Mouse (Mus musculus): ENCODE results near the gene Plin4.
"Not testable (repeated sequence)": the region's sequence is repeated elsewhere in the genome, so short reads cannot be mapped to it uniquely, and the experiment has no call there.

Plin4 gene

GRCm38 (mm10) chr17:56102927-56103326, 6.7 kb downstream of the Plin4 start:
- DNase-seq (ENCODE audit: low read depth, low spot score), result no peak

- no peak for DNase-seq (ENCODE audit: low read depth, low spot score)
Observed at GRCm38 (mm10) chr17:56102158-56102557, 7.4 kb downstream of the Plin4 start.

GRCm38 (mm10) chr17:56100811-56101210, 8.8 kb downstream of the Plin4 start:
- no peak for DNase-seq (ENCODE audit: low read depth, low spot score)

GRCm38 (mm10) chr17:56098711-56099572, 10.7 kb downstream of the Plin4 start:
- DNase-seq (ENCODE audit: low read depth, low spot score), result no peak

GRCm38 (mm10) chr17:56098180-56098579, 11.4 kb downstream of the Plin4 start:
- no peak for DNase-seq (ENCODE audit: low read depth, low spot score)

GRCm38 (mm10) chr17:56096883-56097282, 12.7 kb downstream of the Plin4 start:
- no peak for DNase-seq (ENCODE audit: low read depth, low spot score)

GRCm38 (mm10) chr17:56092794-56093193, 16.8 kb downstream of the Plin4 start:
- no peak for DNase-seq (ENCODE audit: low read depth, low spot score)

- DNase-seq (ENCODE audit: low read depth, low spot score), result no peak
Observed at GRCm38 (mm10) chr17:56092312-56092711, 17.3 kb downstream of the Plin4 start.

- DNase-seq (ENCODE audit: low read depth, low spot score), result no peak
Observed at GRCm38 (mm10) chr17:56080781-56081585, 28.6 kb downstream of the Plin4 start.

- DNase-seq (ENCODE audit: low read depth, low spot score), result no peak
Observed at GRCm38 (mm10) chr17:56079921-56080320, 29.7 kb downstream of the Plin4 start.

GRCm38 (mm10) chr17:56078880-56079795, 30.5 kb downstream of the Plin4 start, which contains the start of gene Hdgfl2:
Gene Hdgfl2, plus strand, starts transcription at chr17:56079634.
- DNase-seq (ENCODE audit: low read depth, low spot score), result peak; percentile 100

GRCm38 (mm10) chr17:56078361-56078760, 31.2 kb downstream of the Plin4 start:
- peak; percentile 24 for DNase-seq (ENCODE audit: low read depth, low spot score)

GRCm38 (mm10) chr17:56077523-56077922, 32.1 kb downstream of the Plin4 start:
- DNase-seq (ENCODE audit: low read depth, low spot score), result no peak

GRCm38 (mm10) chr17:56074827-56075208, 34.8 kb downstream of the Plin4 start, which contains the start of gene Ubxn6:
Gene Ubxn6, minus strand, starts transcription at chr17:56075028.
- DNase-seq (ENCODE audit: low read depth, low spot score), result peak; percentile 98

GRCm38 (mm10) chr17:56074097-56074826, 35.3 kb downstream of the Plin4 start:
- peak; percentile 90 for DNase-seq (ENCODE audit: low read depth, low spot score)

GRCm38 (mm10) chr17:56072243-56072642, 37.4 kb downstream of the Plin4 start:
- DNase-seq (ENCODE audit: low read depth, low spot score), result no peak

- DNase-seq (ENCODE audit: low read depth, low spot score), result no peak
Observed at GRCm38 (mm10) chr17:56071126-56071525, 38.5 kb downstream of the Plin4 start.

- no peak for DNase-seq (ENCODE audit: low read depth, low spot score)
Observed at GRCm38 (mm10) chr17:56069066-56069465, 40.5 kb downstream of the Plin4 start.

GRCm38 (mm10) chr17:56066451-56066850, 43.2 kb downstream of the Plin4 start:
- DNase-seq (ENCODE audit: low read depth, low spot score), result no peak

- not testable (repeated sequence) for DNase-seq (ENCODE audit: low read depth, low spot score)
Observed at GRCm38 (mm10) chr17:56065715-56066114, 43.9 kb downstream of the Plin4 start.

GRCm38 (mm10) chr17:56062081-56062480, 47.5 kb downstream of the Plin4 start:
- DNase-seq (ENCODE audit: low read depth, low spot score), result no peak

Measured in CD4-positive helper T cell, adult 2 months (primary cell).